Mouse (Mus musculus) heart, adult 2 months (tissue): ENCODE data around the gene Tshb.

Experiments
- CTCF ChIP-seq: fragments of 200-600 bp; IDR thresholded peaks from 2 replicates; pipeline ENCODE4 v1.8.1; 2022; ENCODE audit warnings: antibody characterized with exemption, mild to moderate bottlenecking, moderate library complexity
- EP300 ChIP-seq: fragments of 200-500 bp; IDR thresholded peaks from 2 replicates; pipeline ENCODE4 v1.6.1; 2011; ENCODE audit warnings: low read depth, low read length, control low read depth; ENCODE audit not compliant: insufficient read depth
- POLR2A ChIP-seq: fragments of 200-500 bp; IDR thresholded peaks from 2 replicates; pipeline ENCODE4 v1.6.1; 2011; ENCODE audit warnings: mild to moderate bottlenecking, low read depth, low read length, control low read depth; ENCODE audit not compliant: insufficient read depth

DNA sequence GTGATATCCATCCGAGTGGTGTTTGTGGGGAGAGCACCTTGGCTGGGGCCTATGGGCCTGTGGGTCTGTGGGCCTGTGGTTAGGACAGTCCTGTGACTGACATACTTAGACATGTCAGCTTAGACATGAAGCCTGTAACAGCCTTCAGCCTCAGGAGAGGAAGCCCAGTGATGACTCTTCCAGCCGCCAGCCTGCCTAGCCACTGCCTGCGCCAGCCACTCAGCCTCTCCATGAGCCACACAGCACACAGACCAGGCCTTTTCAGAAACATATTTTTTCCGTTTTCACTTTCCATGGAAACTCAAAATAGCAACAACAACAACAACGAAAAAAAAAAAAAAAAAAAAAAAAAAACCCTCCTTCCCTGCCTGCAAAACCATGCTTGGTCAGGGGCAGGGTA, 33.8 kb downstream of the Tshb start:
- TF ChIP-seq CTCF (no peak), POLR2A (no peak), EP300 (no peak)
